Mouse (Mus musculus) ES-E14 (cell line): ENCODE measurements around the gene Hyal2. TPM values are rescaled to one million over a fixed set of nuclear protein-coding genes. Genes with fewer than 3 reads are reported as not detected.

Source experiments
- DNase-seq: peaks from one replicate; pipeline ENCODE4 v3.0.0-alpha.2; 2013; ENCODE audit warnings: low read depth, low spot score
- H3K27ac ChIP-seq: 2 replicates; pipeline ENCODE4 v1.5.1; 2012; ENCODE audit warnings: low read depth, mild to moderate bottlenecking, low read length, moderate library complexity, mixed read lengths; ENCODE audit not compliant: poor library complexity, insufficient read depth, severe bottlenecking
- H3K36me3 ChIP-seq: 2 replicates; pipeline ENCODE4 v1.6.1; 2012; ENCODE audit warnings: mild to moderate bottlenecking, low read length, moderate library complexity, mixed read lengths; ENCODE audit not compliant: control insufficient read depth, poor library complexity, insufficient read depth, severe bottlenecking
- H3K4me1 ChIP-seq, 2 experiments: fragments of 150-350 bp in 1 of 2; sonication (generic) in 1 of 2; 2 replicates each; pipeline ENCODE4 v1.6.1; 2012; ENCODE audit warnings: low read length in 2 of 2, mild to moderate bottlenecking in 1 of 2, mixed read lengths in 1 of 2; ENCODE audit not compliant: control insufficient read depth in 2 of 2, insufficient read depth in 2 of 2, poor library complexity in 1 of 2
- H3K4me3 ChIP-seq, 2 experiments: fragments of 150-350 bp in 1 of 2; sonication (generic) in 1 of 2; 2 replicates each; pipeline ENCODE4 v1.5.1; 2012; ENCODE audit warnings: low read length in 2 of 2, low read depth in 1 of 2, mild to moderate bottlenecking in 1 of 2, mixed read lengths in 1 of 2; ENCODE audit not compliant: insufficient read depth in 1 of 2, poor library complexity in 1 of 2, severe bottlenecking in 1 of 2
- H3K9ac ChIP-seq: 2 replicates; pipeline ENCODE4 v1.6.1; 2012; ENCODE audit warnings: low read depth, mild to moderate bottlenecking, low read length, mixed read lengths; ENCODE audit not compliant: poor library complexity, insufficient read depth, severe bottlenecking
- H3K9me3 ChIP-seq: fragments of 150-350 bp; sonication (generic); 2 replicates; pipeline ENCODE4 v1.6.1; 2012; ENCODE audit warnings: low read depth, mild to moderate bottlenecking, low read length; ENCODE audit not compliant: control insufficient read depth, insufficient read depth
- CHD2 ChIP-seq: IDR thresholded peaks from 2 replicates; pipeline ENCODE4 v1.6.1; 2014; ENCODE audit warnings: mild to moderate bottlenecking, low read depth, low read length, inconsistent platforms
- HCFC1 ChIP-seq: IDR thresholded peaks from 2 replicates; pipeline ENCODE4 v1.6.1; 2012; ENCODE audit warnings: low read length, inconsistent platforms, borderline replicate concordance; ENCODE audit not compliant: insufficient read depth
- MAFK ChIP-seq: IDR thresholded peaks from 2 replicates; pipeline ENCODE4 v1.6.1; 2014; ENCODE audit warnings: mild to moderate bottlenecking, low read depth, low read length, inconsistent platforms; ENCODE audit not compliant: insufficient read depth
- ZC3H11A ChIP-seq: IDR thresholded peaks from 2 replicates; pipeline ENCODE4 v1.6.1; 2012; ENCODE audit warnings: low read depth, mild to moderate bottlenecking, inconsistent platforms, low read length, borderline replicate concordance
- ZNF384 ChIP-seq: IDR thresholded peaks from 2 replicates; pipeline ENCODE4 v1.6.1; 2012; ENCODE audit warnings: low read depth, low read length, inconsistent platforms
- in situ Hi-C, 2 experiments: fragments of 600-800 bp; cut with MboI; formaldehyde crosslinking; loops; one replicate each; pipeline ENCODE4 v1.15.1; 2025; ENCODE audit warnings: low sequenced_read_pairs in 2 of 2, inconsistent platforms in 1 of 2; ENCODE audit not compliant: unreplicated experiment in 2 of 2
- total RNA-seq: library from RNA; depleted of rRNA; stranded (reverse); fragments of 300-350 nt; gene quantifications from 2 replicates; pipeline ENCODE4 v1.2.3, GENCODE M21; 2012

Hyal2 gene
- total RNA-seq, 1 experiment = 68.1 TPM

DNA sequence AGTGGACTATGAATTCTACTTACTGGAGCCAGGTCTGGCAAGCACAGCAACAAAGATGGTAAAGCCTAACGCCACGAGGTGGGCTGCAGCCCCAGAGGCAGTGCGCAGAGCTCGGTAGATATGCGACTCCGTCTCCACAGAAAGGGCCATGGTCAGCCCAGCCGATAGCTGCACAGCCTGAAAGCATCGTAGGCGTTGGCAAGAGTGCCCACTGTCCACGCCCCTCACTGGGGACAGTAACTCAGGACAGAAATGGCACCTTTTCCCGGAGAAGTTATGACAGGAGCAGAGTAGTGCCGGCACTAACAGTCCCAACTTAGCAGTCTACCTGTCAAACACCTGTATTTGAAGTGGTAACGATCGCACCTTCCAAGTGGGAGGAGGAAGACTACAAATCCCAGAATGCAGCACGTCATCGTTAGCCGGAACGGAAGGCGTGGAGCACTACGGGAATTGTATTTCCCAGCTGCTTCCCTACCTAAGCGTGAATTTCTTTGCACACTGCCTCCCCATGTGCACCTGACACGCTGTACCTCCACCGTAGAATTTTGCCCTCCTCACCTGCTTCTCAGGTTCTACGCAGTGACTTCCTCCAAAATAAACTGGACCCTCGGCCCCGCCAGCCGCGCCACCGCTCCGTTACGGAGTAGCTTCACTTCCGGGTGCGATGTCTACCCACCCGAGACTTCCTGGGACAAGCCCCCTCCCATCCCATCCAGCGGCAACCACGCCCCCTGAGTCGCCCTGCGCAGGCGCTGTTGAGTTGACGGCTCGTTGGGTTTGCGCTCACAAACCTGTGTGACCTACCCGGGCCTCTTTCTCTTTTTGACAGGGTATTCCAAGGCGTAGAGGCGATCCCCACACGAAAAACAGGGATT is 26.0 kb upstream of the Hyal2 start, which contains the start of the genes Cyb561d2 and Nprl2:
Cyb561d2 (minus strand) TSS at position 720 of the 878 bp plus-strand sequence.
Nprl2 (plus strand) TSS at position 753 of the 878 bp plus-strand sequence.
- H3K4me3 ChIP-seq = peak within 1 kb of the TSS; percentile 80 to 93
- TF ChIP-seq CHD2 = peak; percentile 17; the same call in 1 of the 2 replicates
- no peak for TF ChIP-seq ZC3H11A
- TF ChIP-seq HCFC1 = peak; percentile 98
- no peak for TF ChIP-seq ZNF384
- TF ChIP-seq MAFK = no peak
- H3K9ac ChIP-seq = peak within 1 kb of the TSS; percentile 80
- peak; percentile 96 for DNase-seq
- in situ Hi-C loops = no loop called here
- no peaks in the 10 kb centered on the region for H3K9me3 ChIP-seq
- H3K4me1 ChIP-seq = peaks cover 0 to 11% of the 10 kb centered on the region in 2 experiments; a peak in 2 of 4 replicates
- H3K27ac ChIP-seq = no peak within 1 kb of the TSS
- peaks cover 25% of the 10 kb centered on the region for H3K36me3 ChIP-seq

DNA sequence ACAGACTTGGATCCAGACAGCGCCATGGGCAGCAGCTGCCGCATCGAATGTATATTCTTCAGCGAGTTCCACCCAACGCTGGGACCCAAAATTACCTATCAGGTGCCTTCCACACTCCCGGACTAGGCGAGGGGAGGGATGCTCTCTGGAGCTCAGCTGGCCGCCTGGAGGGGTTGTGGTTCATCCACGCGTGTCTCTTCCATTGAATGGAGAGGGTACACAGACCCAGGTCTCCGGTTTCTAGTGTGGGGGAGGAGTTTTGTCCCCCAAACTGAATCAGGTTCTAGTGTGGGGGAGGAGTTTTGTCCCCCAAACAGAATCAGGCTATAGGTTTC is 25.4 kb upstream of the Hyal2 start:
- Histone ChIP-seq H3K9ac (peak overlapping the region; percentile 80), H3K27ac (no peak overlapping the region), H3K36me3 (peaks cover 23% of the 10 kb centered on the region), H3K9me3 (no peaks in the 10 kb centered on the region), H3K4me1 (peaks cover 0 to 12% of the 10 kb centered on the region in 2 experiments; a peak in 3 of 4 replicates), H3K4me3 (peak overlapping the region; percentile 80 to 93)
- in situ Hi-C loops = no loop called here
- no peak for DNase-seq
- no peak for TF ChIP-seq ZNF384
- TF ChIP-seq ZC3H11A = no peak

DNA sequence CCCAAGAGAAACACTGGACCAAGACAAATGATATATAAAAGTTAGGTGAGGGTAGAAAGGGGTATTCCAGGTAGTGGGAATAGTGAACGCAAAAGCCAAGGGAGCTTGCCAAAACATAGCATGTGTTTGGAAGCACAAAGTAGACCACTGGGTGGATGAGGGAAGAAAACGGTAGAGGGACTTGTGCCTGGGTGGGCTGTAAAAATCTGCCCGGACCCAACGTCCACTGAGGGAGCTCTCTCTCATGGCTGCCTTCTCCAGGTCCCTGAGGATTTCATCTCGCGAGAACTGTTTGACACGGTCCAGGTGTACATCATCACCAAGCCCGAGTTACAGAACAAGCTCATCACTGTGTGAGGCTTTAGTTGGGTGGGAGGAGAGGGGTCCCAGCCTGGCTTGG is 25.0 kb upstream of the Hyal2 start:
- TF ChIP-seq ZNF384 (no peak), MAFK (no peak), ZC3H11A (no peak), HCFC1 (no peak), CHD2 (no peak)
- H3K9me3 ChIP-seq = no peaks in the 10 kb centered on the region
- peaks cover 23% of the 10 kb centered on the region for H3K36me3 ChIP-seq
- in situ Hi-C loops = no loop called here
- H3K4me1 ChIP-seq = peaks cover 0 to 16% of the 10 kb centered on the region in 2 experiments; a peak in 3 of 4 replicates
- H3K9ac ChIP-seq = peak overlapping the region; percentile 80; the same call in 1 of the 2 replicates
- H3K4me3 ChIP-seq = peak overlapping the region; percentile 80 to 93
- no peak for DNase-seq
- H3K27ac ChIP-seq = no peak overlapping the region

DNA sequence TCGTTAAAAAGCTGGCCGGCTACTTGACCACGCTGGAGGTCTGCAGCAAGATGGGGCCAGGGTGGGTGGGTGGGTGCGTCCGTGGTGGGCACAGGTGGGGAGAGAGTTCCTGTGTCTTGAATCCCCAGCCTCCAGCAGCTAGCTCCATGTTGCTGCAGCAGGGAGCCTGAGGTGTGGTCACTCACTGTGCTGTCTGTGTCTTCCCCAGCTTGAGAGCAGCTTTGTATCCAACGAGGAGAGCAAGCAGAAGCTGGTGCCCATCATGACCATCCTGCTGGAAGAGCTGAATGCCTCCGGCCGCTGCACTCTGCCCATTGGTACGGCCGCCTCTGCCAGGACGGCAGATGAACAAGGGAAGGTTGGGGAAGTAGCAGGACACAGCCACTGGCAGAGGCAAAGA is 24.4 kb upstream of the Hyal2 start:
- Histone ChIP-seq H3K4me3 (no peak overlapping the region), H3K4me1 (peaks cover 0 to 16% of the 10 kb centered on the region in 2 experiments; a peak in 3 of 4 replicates)

More for the DNA sequence above, 24.4 kb upstream of the Hyal2 start:
- Histone ChIP-seq H3K9me3 (no peaks in the 10 kb centered on the region), H3K36me3 (peaks cover 17% of the 10 kb centered on the region), H3K27ac (no peak overlapping the region), H3K9ac (no peak overlapping the region)
- no peak for DNase-seq
- no peak for TF ChIP-seq ZC3H11A
- no peak for TF ChIP-seq ZNF384
- TF ChIP-seq CHD2 = no peak
- no peak for TF ChIP-seq HCFC1
- no peak for TF ChIP-seq MAFK
- in situ Hi-C loops = no loop called here
